Mouse (Mus musculus): ENCODE measurements around the gene Slc35f2.

The Slc35f2 gene

DNA sequence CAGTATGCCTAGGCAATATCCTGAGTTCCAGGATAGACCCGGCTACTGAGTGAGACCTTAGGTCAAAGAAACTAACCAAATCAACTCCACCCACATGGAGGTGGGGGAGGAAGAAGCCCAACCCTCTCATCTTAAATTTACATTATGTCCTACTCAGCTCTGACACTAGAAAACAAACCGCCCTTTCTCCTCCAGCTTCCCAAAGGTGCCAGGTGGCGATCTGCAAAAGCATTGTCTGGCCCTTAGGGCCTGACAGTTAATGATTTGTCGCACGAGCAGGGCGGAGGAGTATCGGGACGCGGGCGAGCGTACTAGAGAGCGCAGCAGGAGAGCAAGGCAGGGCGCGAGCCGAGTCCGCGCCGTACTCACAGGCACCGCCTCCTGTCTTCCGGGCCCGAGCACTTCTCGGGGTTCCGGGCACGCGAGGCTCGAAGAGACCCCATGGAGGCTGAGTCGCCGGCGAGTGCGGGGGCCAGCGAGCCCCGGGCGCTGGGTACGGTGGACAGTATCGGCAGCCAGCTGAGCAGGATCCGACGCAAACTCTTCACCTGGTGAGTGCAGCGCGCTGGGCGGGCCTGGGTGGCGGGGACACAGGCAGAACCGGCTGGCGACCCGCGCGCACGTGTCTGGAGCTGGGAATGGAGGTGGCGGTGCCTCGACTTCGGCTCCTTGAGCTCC lies at the start of gene Slc35f2:
Gene Slc35f2, plus strand, starts transcription at position 195 of the 678 bp plus-strand sequence.
- DNase-seq (ENCODE audit: low spot score), result no peak

DNA sequence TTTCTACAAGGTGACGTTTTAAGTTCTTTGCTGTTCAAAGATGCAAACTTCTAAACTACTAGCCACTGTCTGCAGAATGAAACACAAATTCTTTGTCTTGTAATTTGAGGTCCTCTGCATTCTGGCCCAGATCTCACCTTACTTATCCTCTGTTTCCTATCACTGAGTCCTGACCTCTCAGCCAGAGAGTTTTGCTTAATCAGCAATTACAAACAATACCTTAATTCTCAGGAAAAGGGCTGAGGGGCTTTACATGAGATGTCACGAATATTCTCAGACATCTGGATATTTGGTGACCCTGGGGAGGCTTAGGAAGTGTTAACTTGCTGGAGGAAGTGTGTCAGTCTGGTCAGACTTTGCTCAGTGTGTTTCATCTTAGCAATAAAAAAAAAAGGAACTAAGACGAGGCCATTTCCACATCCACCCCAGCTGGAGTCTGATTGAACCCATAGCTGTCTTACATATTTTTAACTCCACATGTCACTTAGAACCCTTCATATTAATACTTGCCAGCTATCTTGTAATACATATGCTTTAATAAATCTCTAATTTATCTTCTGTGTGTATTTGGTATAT lies 30.4 kb upstream of the Slc35f2 start:
- no peak for DNase-seq (ENCODE audit: low spot score)

DNA sequence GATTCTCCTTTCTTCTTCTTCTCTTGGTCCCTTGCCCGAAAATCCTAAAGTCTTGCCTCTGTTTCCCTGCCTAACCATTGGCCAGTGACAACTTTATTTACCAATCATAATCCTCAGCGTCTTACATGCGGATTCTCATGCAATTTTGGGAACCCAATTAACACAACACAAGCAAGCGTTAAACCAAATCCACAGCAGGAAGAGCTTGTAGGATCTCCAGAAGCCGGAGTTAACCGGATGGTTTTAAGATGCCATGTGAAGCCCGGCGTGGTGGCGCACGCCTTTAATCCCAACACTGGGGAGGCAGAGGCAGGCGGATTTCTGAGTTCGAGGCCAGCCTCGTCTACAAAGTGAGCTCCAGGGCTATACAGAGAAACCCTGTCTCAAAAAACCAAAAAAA lies 20.9 kb upstream of the Slc35f2 start:
- no peak for DNase-seq (ENCODE audit: low spot score)

DNA sequence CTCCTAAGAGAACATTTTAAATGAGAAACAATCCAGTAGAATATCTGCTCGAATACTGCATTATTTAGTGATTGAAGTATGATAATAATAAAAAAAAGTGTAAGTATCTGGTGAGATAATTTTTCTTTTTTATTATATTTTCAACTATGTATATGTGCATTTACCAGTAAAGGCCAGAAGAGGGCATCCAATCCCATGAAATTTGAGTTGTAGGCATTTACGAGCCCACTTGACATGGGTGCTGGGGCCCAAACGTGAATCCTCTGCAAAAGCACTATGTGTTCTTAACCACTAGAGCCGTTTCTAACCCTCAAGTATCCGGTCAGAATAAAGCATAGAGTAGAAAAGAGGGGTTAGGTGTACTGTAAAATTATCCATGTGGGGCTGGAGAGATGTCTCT lies 20.4 kb upstream of the Slc35f2 start:
- no peak for DNase-seq (ENCODE audit: low spot score)

DNA sequence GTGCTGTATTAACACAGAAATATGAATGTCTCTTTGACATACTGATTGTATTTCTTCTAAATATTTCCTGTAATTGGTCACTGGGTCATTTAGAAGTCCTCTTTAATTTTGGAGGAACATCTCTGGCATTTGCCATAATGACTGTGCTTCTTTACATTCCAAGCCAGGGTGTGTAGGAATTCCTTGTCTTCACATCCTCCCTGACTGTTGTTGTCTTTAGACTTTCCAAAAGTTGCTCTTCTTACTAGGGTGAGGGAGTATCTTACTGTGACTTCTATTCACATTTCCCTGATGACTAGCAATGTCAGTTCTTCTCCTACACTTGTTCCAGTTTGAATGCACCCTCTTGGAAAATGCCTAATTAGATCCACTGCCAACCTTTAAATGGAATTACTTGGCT lies 16.5 kb upstream of the Slc35f2 start:
- no peak for DNase-seq (ENCODE audit: low spot score)

DNA sequence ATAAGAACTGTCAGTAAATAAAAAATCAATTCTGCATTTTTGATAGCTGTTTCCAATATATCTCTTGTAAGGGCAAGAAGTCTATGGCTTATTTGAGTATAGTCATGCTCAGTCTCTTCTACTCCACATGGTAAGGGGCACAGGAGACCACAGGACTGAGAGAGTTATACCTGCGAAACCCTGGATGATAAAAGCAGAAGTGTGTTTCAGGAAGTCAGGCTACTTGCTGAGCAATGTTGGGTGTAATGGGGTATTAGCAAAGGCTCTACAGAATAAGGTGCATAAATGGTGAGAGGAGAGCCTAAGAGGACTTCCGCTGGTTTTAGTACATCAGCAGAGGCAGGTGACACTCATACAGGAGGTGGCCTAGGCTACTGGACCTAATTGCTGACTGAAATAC lies 13.2 kb upstream of the Slc35f2 start:
- DNase-seq (ENCODE audit: low spot score), result no peak

DNA sequence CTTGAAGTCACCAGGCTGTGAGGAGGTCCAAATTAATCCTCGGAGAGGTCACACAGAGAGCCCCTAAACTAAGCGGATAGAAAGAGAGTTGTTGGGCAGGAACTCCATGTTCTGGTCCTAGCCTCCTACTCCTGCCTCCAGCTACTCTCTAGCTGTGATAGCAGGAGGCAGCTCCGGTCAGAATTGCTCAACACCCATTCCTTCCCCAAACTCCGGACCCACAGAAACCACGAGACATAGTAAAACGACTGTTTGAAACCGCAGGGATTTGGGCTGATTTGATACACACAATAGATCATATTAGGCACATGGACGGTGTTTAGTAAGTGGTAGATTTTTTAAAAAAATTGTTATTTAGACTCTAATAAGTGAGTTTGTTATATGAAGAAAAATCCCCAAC lies 6.6 kb upstream of the Slc35f2 start:
- no peak for DNase-seq (ENCODE audit: low spot score)

DNA sequence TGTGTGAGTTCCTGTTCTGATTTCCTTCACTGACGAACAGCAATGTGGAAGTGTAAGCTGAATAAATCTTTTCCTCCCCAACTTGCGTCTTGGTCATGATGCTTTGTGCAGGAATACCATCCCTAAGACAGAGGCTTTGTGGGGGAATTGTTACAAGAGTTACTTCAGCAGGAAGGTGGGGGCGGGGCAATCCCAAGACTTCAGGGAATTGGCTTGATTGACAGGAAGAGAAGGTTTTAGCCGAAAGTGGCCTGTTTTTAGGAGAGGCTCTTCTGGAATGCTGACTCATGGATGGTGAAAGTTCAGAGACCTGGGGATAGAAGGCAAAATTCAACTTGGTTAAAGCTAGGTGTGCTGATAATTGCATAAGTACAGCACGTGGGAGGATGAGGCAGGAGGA lies 2.9 kb upstream of the Slc35f2 start:
- DNase-seq (ENCODE audit: low spot score), result no peak

DNA sequence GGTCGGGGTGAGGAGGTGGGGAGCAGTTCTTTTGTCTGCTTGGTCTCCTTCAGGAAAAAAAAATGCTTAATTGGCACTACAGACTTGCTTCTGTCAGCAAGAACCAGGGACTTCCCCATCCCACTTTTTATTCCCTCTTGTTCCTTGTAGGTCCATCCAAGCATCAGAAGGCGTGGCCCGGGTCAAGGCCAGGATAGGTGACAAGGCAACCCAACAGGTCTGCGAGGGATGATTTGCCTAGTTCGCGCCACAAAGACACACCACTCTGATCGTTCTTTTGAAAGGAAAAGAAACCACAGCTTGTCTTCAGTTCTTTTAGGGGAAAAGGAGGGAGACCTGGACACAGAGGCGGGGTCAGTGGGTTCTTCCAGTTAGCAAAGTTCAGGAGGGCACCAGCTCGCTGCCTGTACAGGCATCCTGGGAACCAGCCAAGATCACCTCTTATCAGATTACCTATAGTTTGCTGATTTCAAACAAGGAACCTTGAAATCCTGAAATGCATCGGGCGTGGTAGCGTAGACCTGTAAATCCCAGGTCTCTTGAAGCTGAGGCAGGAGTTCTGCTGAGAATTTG lies 481 bp upstream of the Slc35f2 start:
- no peak for DNase-seq (ENCODE audit: low spot score)

DNA sequence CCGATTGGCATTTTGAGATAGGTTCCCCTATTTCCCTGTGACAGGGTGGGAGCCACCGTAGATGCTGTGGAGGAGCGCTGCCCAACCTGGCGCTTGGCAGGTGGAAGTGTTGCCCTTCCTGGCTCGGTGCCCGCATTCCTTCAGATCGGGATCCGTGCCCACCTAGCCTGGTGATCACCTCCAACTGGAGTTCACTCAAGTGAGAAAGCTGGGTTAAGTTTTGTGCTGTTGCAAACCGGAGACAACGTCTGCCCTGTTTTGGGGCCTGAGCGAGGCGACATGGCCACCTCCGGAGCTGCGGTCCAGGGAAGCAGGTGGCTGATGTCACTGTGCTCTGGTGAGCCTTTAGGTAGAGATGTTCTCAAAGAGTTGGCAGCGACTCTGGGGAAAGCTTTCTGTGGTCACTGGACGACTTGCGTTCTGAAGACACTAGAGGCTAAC lies 803 bp downstream of the Slc35f2 start:
- DNase-seq (ENCODE audit: low spot score), result no peak

DNA sequence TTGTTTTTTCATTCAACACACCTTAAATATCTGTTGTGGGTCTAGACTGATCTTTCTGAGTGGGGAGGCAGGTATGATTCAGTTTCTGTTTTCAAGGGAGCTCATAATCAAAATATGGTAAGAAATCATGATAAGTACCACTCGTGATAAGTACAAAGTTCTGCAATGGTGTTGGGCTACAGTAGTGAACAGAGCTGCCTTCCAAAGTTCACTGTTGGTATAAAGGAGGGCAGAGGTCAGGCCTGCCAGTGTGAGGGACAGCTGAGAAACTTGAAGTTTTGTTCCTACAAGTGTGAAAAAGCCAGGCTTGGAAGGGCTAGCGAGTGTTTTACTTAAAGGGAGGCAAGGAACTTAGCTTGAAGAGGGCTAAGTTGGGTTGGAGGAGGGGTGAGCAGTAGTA lies 4.2 kb downstream of the Slc35f2 start:
- no peak for DNase-seq (ENCODE audit: low spot score)

DNA sequence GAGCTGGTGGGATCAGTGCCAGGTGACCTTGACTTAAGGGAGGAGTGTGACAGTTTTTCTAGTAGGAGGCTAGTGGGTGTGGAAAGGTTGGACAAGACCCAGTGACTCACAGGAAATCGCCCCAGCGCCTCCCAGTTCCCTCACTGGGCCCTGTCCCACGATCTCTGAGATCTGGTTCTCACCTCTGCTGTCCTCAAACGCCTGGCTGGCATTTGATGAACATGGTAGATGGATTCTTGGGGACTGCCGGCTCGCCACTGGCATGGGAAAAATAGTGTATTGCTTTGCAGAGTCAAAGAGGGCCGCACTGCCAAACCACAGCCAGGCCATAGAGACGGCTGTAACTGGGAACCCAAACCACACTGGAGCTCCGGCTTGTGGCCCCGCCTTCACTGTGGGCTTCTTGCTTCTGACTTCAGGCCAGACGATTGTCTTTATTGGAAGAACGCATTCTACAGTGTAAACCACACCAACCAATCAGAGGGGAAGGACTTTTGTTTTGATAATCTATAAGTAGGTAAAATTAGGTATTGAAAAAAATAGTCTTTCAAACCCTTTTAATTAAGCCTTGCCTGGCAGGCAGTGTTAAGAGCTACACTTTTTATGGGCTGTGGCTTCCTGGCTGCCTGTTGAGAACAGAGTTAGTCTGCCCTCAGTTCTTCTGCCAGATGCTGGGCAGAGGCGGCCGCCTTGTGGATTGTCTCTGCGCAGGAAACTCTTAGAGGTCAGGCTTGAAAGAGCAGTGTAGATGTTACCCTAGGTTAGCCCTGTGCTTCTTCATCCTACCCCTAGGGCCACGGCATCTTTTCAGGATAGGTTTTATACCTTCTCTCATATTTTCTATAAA lies 15.4 kb downstream of the Slc35f2 start:
- no peak for DNase-seq (ENCODE audit: low spot score)

DNA sequence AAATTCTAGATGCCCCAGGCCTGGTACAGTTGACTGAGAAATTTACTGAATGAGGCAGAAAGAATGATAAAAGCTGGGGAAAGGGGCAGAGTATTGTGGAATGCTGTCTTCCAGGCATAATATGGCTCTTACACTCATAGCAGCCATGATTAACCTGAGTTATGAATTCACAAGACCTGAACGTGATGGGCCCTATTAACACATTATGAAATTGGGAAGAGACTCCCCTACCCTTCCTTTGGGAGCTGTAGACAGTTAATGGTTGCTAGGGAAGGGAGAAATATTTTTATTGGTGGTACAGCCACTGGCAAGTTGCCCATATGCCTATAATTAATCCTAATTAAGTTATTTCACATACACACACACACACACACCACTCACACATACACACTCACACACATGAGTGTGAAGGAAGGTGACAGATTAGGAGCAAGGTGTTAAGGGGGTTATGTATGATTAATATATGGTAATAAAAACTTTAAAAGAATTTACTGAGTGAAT lies 22.5 kb downstream of the Slc35f2 start:
- no peak for DNase-seq (ENCODE audit: low spot score)

DNA sequence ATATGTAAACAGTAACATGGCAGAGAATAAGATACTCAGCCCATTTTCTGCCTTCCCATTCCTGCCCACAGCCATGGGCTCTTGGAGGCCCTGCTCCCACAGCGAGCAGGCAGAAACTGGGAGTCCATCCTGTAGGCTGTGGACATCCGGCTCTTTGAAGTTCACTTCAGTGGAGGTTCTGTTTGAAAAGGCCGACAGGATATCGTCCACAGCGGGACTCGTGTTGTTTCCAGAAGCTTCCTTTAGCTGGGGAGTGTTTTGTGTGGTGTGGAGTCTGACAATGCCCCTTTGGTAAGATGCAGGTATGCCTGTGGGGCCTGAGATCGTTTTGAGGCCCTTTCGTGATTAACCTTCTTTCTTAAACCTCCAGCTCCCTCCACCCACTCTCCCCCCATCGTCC lies 23.2 kb downstream of the Slc35f2 start:
- DNase-seq (ENCODE audit: low spot score), result no peak

DNA sequence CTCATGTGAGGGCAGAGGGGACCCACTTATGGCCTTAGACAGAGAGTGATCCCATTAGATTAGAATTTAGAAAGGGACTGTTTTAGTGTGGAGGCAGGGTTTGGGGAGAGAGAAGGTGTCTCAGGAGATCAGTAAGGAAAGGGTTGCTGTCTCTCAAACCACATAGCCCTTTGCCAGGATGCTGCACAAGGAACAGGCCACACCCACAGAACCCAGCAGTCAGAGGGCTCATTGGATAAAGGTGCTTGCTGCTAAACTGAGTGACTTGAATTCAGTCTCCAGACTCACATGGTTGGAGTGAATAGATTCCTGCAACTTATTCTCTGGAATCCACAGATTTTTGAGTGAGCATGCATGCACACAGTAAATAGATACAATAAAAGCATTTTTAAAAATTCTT lies 24.0 kb downstream of the Slc35f2 start:
- no peak for DNase-seq (ENCODE audit: low spot score)

DNA sequence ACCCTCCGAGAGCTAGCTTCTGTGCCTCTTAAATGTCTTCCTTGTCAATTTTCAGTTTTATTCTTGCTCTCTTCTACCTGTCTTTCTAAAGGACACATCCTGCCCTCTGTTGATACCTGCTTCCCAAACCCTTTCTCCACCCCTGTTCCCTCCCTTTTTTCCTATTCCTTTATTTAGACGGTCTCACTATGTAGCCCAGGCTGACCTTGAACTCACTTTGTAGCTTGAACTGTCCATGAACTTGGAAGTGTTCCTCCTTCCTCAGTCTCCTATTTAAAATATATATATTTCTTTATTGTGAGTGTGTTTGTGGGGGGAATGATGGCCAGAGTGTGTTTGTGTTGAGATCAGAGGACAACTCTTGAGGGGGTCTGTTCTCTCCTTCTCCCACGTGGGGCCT lies 25.0 kb downstream of the Slc35f2 start:
- no peak for DNase-seq (ENCODE audit: low spot score)

DNA sequence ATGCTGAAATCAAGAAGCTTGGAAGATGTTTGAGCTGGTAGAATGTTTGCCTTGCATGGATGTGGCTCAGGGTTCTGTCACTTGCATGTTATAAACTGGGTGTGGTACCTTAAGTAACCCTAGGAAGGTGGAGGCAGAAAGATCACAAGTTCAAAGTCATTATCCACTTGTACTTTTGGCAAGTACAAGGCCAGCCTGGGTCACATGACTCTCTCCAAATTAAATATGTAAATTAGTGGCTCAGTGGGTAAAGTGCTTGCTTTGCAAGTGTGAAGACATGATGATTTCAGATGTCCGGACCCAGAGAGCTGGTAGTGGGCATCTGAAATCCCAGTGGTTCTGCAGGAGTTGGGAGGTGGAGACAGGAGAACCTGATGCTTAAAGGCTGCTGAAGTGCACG lies 25.8 kb downstream of the Slc35f2 start:
- DNase-seq (ENCODE audit: low spot score), result no peak

DNA sequence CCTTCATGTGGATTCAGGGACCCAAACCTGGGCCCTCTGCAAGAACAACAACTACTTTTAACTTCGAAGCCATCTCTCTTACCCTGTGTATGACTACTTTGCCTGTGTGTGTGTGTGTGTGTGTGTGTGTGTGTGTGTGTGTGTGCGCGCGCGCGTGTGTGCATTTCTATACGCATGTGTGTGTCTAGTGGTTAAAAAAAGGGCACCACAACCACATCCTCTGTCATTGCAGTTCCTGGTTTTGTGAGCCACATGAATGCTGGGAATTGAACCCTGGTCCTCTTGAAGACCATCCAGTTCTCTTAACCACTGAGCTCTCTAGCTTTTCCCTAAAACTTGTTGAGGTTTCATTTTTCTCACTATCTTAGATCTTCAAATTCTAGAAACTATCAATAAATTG lies 31.6 kb downstream of the Slc35f2 start:
- DNase-seq (ENCODE audit: low spot score), result no peak

DNA sequence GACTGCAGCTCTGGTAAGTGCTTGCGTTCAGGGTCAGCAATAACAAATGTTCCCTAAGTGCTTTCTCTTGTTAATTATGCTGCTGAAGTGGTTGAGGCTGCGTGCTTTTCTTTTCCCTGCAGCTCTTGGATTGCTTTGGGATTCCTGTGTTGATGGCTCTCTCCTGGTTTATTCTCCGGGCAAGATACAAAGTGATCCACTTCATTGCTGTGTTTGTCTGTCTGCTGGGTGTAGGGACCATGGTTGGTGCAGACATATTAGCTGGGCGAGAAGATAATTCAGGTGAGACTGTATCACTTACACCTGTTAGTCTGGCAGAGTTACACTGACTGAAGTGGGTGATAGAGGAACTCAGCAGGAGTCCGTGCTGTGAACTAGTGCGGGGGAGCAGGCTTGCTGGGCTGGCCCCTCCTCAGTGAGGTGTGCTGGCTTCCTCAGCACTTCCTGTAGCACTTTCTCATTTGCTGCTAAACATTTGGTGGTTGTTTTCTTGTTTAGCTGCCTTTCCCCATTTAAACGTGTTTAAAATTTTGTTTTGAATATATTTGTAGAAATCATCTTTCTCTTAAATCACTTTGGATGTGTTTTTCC lies 35.3 kb downstream of the Slc35f2 start:
- DNase-seq (ENCODE audit: low spot score), result no peak

DNA sequence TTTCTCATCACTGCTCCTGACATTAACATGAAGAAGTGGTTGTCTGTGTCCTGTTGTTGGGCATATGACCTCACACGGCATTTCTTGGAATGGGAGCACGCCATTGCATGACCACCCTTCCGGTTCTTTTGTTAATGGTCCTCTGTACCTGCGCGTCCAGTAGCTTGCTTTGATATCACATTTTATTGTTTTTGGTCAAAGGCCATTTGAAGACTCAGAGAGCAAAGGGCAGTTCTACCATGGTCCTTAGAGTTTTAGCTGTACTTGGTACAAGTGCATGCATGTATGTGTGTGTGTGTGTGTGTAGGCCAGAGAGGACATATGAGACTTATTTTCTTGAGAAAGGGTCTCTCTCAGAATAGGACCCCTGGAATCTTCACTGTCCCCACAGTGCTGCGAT lies 42.1 kb downstream of the Slc35f2 start:
- no peak for DNase-seq (ENCODE audit: low spot score)

DNA sequence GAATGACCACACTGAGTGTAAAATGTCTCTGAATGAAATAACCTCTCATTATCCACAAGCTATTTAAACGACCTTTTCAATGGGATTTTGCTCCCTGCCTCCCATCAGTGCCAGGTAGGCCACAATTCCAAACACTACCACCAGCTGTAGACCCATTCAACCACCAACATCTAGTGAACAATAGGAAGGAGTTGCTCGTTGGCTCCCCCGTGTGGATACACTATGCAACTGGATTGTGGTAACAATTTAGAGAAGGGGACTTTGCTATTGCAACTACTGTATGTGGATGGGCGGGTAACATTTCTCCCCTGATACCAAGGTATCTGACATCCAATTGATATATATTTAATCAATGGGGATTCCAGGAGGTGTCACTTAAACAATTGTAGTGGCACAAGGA lies 47.4 kb downstream of the Slc35f2 start:
- DNase-seq (ENCODE audit: low spot score), result peak; percentile 39

DNA sequence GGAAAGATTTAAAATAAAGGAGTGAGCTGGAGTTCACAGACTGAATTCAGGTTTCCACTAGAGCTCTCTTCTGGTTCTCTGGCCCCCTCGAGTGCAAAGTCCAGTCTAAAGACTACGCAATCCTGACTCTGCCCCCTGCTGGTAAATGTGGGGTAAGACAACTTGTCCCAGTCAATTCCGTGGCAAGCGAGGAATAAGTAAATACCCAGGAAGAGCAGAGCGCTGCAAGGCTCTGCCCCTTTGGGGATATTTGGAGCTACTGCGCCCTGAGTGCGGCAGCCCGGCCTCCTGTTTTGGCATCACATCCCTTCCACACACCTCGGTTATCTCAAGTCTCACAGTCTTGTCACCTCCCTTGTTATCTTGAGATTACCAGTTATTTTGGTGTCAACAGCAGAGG lies 54.0 kb downstream of the Slc35f2 start:
- DNase-seq (ENCODE audit: low spot score), result peak; percentile 3
